Comparison of ENCODE assay signal across 27 mouse cellular contexts in genomic region chr8:44840646-44841045, GRCm38 (mm10).
"Had no signal": no experiment of that assay in that cellular context is flagged by ENCODE, and none has a peak within 500 bp of the region (broad histone marks: within the 10 kb centered on the region; RNA-seq: fewer than 3 reads in every experiment).

No protein-coding gene starts in this region.

- H3K9me3 ChIP-seq: heart, embryonic 10.5 days; hindbrain, embryonic 12.5 days; intestine, embryonic 15.5 days; limb, embryonic 10.5 days; liver, embryonic 13.5 days; liver, embryonic 15.5 days had no signal

- H3K27me3 ChIP-seq: heart, embryonic 12.5 days; hindbrain, embryonic 12.5 days; intestine, embryonic 15.5 days; limb, embryonic 12.5 days; liver, embryonic 13.5 days; liver, embryonic 15.5 days had no signal

- H3K4me1 ChIP-seq: heart, embryonic 10.5 days; heart, embryonic 12.5 days; hindbrain, embryonic 10.5 days; hindbrain, embryonic 12.5 days; intestine, embryonic 15.5 days; limb, embryonic 12.5 days; liver, embryonic 13.5 days; liver, embryonic 15.5 days had no signal

- H3K4me3 ChIP-seq: heart, embryonic 10.5 days; heart, embryonic 12.5 days; hindbrain, embryonic 10.5 days; hindbrain, embryonic 12.5 days; intestine, embryonic 15.5 days; layer of hippocampus, adult 2 months; left cerebral cortex, adult 2 months; limb, embryonic 10.5 days; limb, embryonic 12.5 days; liver, embryonic 13.5 days; liver, embryonic 15.5 days had no signal

- H3K36me3 ChIP-seq: heart, embryonic 10.5 days; heart, embryonic 12.5 days; hindbrain, embryonic 10.5 days; hindbrain, embryonic 12.5 days; intestine, embryonic 15.5 days; limb, embryonic 10.5 days; limb, embryonic 12.5 days; liver, embryonic 13.5 days; liver, embryonic 15.5 days had no signal

- H3K9ac ChIP-seq: heart, embryonic 12.5 days; hindbrain, embryonic 12.5 days; hindbrain, embryonic 14.5 days; intestine, embryonic 15.5 days; limb, embryonic 12.5 days; liver, embryonic 13.5 days; liver, embryonic 15.5 days had no signal

- H3K4me2 ChIP-seq: heart, embryonic 12.5 days; hindbrain, embryonic 12.5 days; hindbrain, embryonic 14.5 days; intestine, embryonic 15.5 days; limb, embryonic 12.5 days; liver, embryonic 11.5 days; liver, embryonic 13.5 days; liver, embryonic 15.5 days had no signal

- ATAC-seq: hindbrain, embryonic 16.5 days; inflammation-experienced regulatory T-cells, adult 6 months; intestine, embryonic 15.5 days; intestine, postnatal 0 days had no signal

- H3K27ac ChIP-seq: gastrocnemius, adult 2 months; heart, embryonic 10.5 days; hindbrain, embryonic 10.5 days; hindbrain, embryonic 12.5 days; hindbrain, embryonic 14.5 days; intestine, embryonic 15.5 days; layer of hippocampus, adult 2 months; left cerebral cortex, adult 2 months; limb, embryonic 10.5 days; limb, embryonic 12.5 days; liver, embryonic 13.5 days; liver, embryonic 15.5 days had no signal

- DNase-seq: gastrocnemius, adult 2 months; gastrocnemius, postnatal 10 days; gastrocnemius, postnatal 25 days; heart, adult 18-20 months; heart, postnatal 10 days; heart, postnatal 4 days; kidney, adult 18-20 months; kidney, adult 9 months; kidney, postnatal 10 days; kidney, postnatal 4 days; liver; liver, embryonic 13.5 days had no signal
